Mouse (Mus musculus) left cerebral cortex, adult 18-20 months (tissue): Measurements from ENCODE around the gene Hist1h4k. TPM values are rescaled to one million over a fixed set of nuclear protein-coding genes. Genes with fewer than 3 reads are reported as not detected.
"Not testable (repeated sequence)": the region's sequence is repeated elsewhere in the genome, so short reads cannot be mapped to it uniquely, and the experiment has no call there.

ENCODE experiments used
- DNase-seq, 2 experiments: peaks; one replicate each; pipeline ENCODE4 v3.0.0; 2021 to 2022; ENCODE audit warnings: low spot score in 2 of 2, mixed read lengths in 1 of 2
- long read RNA-seq, 2 experiments: library from polyadenylated mRNA; stranded (forward); transcript quantifications; one replicate each; pipeline ENCODE4 v2.0.0; 2021
- total RNA-seq, 2 experiments: library from RNA; stranded (reverse); gene quantifications; 2 replicates each; pipeline ENCODE4 v1.2.3; 2021

Hist1h4k gene
- 100 to 1,000 TPM; 420 to 436 TPM for total RNA-seq
- long read RNA-seq, experiment 1, partial matches to known transcripts, result 0 of 1 reads
- long read RNA-seq, experiment 1, other reads (novel, unspliced or antisense), result 0 of 1 reads
- long read RNA-seq, experiment 2, partial matches to known transcripts, result 0 of 1 reads
- long read RNA-seq, experiment 2, other reads (novel, unspliced or antisense), result 0 of 1 reads

DNA sequence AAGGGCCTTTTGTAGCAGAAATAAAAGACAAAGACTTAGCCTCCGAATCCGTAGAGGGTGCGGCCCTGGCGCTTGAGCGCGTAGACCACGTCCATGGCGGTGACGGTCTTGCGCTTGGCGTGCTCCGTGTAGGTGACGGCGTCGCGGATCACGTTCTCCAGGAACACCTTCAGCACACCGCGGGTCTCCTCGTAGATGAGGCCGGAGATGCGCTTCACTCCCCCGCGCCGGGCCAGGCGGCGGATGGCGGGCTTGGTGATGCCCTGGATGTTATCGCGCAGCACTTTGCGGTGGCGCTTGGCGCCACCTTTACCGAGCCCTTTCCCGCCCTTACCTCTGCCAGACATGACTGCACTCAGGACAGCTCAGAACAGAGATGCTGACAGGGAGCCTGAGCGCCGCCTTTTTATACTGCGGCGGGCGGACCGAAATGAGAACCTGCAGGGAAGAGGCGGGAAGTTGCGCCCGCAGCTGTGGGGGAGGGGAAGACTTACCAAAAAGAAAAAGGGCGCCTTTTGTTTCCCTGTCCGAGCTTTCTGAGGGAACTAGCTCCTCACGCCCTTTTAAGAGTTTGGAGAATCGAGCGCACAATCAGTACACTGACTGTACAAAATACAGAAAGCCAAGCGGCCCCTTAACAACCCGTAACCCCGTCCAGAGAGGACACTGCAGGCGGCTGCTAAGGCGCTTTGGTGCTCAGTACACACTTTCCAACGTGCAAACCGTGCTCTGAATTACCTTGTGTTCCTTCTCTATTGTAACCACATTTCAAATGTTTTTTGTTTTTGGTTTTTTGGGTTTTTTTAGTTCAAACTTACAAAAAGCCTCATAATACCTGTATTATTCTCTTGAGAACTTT, at the start of gene Hist1h4k:
Gene Hist1h4k, minus strand, starts transcription at position 347 of the 859 bp plus-strand sequence.
- peak; percentile 88 to 94 for DNase-seq

GRCm38 (mm10) chr13:21797163-21797562, 46.9 kb upstream of the Hist1h4k start:
- DNase-seq, result not testable (repeated sequence)

DNA sequence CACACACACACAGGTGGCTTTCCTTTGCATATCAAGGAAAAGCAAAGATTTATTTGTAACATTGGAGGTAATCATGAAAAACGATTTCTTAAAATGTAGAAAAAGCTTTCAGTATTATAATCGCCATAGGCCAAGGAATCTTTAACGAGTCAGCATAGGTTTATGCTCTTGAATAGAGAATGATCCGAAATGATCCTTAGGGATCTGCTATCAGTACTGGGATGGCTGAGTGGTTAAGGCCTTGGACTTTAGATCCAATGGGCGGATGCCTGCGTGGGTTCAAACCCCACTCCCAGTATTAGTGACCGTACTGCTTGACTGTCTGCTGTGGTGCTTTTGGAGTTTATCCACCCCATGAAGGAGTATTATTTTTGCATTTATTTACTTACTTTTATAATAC, 45.3 kb upstream of the Hist1h4k start:
- no peak for DNase-seq

- DNase-seq, result no peak
Measured at GRCm38 (mm10) chr13:21790601-21791283, 40.4 kb upstream of the Hist1h4k start.

DNA sequence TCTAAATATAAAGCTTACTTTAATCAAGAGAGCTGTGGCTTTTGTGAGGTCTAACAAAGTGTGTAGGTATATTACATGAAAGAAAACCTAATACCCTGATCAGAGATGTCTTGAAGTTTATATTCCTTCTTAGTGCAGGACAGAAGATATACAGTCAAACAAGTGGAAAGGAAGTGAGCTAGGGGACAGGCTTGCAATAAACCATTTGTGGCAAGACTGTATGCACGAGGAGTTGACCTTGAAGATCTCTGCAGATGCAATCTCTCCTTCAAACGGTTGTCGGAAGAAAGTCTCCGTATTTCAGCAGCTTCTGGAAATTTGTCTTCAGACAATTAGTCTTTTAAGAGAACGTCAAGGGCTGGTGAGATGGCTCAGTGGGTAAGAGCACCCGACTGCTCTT, 39.6 kb upstream of the Hist1h4k start:
- DNase-seq, result no peak

- no peak for DNase-seq
Measured at GRCm38 (mm10) chr13:21787760-21788593, 37.7 kb upstream of the Hist1h4k start.

GRCm38 (mm10) chr13:21786899-21787629, 36.8 kb upstream of the Hist1h4k start, which contains the start of the genes Hist1h2an and Hist1h2bp:
TSS of gene Hist1h2an (minus strand) at chr13:21787218.
TSS of gene Hist1h2bp (plus strand) at chr13:21787461.
- DNase-seq, result peak; percentile 80 to 85

DNA sequence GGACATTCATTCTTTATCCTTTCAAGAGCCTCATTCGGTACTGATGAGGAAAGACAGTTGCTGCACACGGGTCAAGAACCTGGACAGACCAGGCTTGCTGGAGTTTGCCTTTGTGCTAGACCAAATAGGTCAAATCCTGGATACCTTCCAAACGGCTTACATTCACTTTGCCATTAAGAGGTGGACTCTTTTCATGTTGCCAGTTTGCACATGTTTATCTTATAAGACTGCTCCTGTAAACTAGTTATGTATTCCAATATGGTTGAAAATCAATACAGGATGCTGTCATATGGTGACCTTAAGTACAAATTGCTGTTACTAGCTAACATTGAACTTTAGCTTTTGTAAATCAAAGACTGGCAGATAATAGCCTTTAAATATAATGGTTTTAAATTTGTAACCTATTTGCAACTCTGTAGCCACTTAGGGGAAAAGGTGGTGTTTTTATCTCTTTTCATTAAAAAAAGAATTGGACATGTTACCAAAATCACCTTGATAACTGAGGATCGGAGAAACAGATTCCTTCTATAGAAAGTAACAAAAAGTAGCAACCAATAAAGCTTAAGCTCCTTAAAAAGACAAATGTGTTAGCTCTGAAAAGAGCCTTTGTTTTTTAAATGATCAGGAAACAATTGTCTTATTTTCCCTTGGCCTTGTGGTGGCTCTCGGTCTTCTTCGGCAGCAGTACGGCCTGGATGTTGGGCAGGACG, 36.0 kb upstream of the Hist1h4k start:
- DNase-seq, result no peak

DNA sequence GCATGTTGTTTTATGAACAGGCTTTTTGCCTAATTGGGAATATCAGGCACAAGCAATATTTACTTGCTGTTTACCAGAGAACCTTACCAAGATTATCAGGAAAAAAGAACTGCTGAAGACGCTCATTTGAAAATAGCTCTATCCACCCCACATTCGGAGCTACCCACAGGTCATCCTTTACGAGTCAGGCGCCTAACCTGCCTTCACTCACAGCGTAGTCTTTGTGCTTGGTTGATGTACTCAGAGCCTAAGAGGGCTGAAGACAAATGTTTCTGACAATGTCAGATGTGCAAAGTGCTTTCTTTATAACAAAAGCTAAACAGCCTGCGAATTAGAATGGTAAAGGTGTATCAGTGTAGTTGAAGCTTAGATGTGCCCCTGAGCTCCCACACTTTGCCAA, 34.0 kb upstream of the Hist1h4k start:
- no peak for DNase-seq

GRCm38 (mm10) chr13:21783734-21784161, 33.4 kb upstream of the Hist1h4k start:
- no peak for DNase-seq

DNA sequence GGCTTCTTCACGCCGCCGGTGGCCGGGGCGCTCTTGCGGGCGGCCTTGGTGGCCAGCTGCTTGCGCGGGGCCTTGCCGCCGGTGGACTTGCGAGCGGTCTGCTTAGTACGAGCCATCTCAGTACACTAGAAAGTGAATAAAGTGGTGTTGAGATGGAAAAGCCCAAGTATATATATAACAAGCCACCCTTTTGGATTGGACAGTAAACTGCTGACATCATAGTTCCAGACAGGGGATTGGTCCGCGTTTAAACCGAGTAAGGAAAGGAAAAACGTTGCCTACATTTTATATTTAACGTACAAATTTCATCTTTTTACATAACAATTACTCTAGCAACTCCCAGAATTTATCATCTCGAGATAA, 32.9 kb upstream of the Hist1h4k start, which contains the start of gene Hist1h3i:
Gene Hist1h3i, minus strand, starts transcription at position 116 of the 363 bp plus-strand sequence.
- DNase-seq, result peak; percentile 60 to 62

- DNase-seq, result not testable (repeated sequence)
Measured at GRCm38 (mm10) chr13:21782361-21783254, 32.3 kb upstream of the Hist1h4k start.

DNA sequence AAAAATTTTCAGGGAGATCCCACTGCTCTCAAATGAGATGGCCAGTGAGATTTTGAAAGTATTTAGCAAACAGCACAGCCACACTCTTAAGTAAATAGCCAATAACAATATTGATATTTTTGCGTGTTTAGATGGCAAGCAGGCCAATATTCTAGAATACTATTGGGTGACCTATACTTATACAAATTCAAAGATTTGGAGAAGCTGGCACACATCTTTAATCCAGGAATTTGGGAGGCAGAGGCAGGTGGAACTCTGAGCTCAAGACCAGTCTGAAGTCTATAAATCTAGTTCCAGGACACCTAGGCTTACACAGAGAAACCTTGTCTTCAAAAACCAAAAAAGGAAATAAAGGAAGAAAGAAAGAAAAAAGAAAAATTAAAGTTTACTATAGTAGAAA, 31.3 kb upstream of the Hist1h4k start:
- no peak for DNase-seq

DNA sequence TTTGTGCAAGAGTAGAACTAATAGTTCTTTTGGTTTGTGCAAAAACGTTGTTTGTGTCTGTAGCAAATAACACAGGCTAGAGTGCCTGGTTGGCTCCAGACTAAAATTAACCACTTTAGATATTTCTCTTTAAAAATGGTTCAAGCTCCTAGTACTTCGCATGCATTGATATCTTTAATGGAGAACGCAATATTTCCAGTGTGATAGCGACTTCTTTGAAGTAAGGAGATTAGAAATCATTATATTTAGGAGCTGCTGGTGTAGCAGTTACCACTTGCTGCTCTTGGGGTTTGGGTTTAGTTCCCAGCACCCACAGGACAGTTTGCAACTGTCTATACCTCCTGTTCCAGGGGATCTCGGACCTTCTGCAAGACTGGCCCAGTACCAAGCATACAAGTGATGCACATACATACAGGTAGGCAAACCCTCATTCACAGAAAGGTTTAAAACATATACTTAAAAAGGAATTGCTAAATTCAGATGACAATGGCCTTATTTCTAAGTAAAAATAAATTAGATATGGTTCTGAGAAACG, 30.8 kb upstream of the Hist1h4k start:
- DNase-seq, result no peak

DNA sequence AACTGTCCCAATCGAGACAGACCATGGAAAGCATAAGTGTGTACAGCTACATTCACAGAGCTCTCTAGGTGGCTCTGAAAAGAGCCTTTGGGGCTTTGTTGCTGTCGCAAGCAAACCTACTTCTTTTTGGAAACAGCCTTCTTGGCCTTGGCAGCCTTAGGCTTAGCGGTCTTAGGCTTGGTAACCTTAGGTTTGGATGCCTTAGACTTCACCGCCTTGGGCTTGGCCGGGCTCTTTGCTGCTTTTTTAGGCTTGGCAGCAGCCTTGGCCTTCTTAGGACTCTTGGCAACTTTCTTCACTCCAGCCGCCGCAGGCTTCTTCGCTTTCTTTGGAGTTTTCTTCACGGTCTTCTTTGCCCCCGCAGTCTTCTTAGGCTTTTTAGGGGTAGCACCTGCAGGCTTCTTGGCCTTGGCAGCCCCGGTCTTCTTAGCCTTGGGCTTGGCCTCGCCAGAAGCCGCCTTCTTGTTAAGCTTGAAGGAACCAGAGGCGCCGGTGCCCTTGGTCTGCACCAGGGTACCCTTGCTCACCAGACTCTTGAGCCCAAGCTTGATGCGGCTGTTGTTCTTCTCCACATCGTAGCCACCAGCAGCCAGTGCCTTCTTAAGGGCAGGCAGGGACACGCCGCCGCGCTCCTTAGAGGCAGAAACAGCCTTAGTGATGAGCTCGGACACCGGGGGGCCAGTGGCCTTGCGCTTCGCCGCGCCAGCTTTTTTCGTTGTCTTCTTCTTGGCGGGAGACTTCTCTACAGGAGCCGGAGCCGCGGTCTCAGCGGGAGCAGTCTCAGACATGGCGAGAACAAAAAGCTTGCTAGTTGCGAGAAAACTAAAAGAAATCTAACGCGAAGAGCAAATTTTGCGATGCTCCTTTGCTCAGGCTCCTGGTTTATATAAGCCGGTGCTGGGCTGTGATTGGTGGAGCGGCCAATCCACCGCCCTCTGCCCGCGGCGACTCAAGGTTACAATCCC, 29.7 kb upstream of the Hist1h4k start, which contains the start of gene Hist1h1b:
Gene Hist1h1b, minus strand, starts transcription at position 859 of the 965 bp plus-strand sequence.
- DNase-seq, result peak; percentile 71 to 77

- DNase-seq, result peak; percentile 49 to 60
Measured at GRCm38 (mm10) chr13:21778814-21779766, 28.8 kb upstream of the Hist1h4k start.
